Mouse (Mus musculus): Measurements from ENCODE around the gene Hydin. TPM values are rescaled to one million over a fixed set of nuclear protein-coding genes. Genes with fewer than 3 reads are reported as not detected.
A peak's percentile ranks its signal among the peaks of the same experiment; 100 is the strongest.

Gene Hydin
- 2.2 and 2.6 TPM in 2 replicates for polyA plus RNA-seq (2012; rRNA removed)

- TF ChIP-seq CTCF (IDR thresholded peaks at IDR 0.05; ENCODE audit: insufficient read depth, low read length) (no peak), POLR2A (IDR thresholded peaks at IDR 0.05; ENCODE audit: borderline replicate concordance, extremely low read depth, low read depth, low read length) (no peak)
- Histone ChIP-seq H3K4me3 (replicated peaks; ENCODE audit: extremely low read depth, low read depth, low read length) (no peak within 1 kb of the TSS), H3K4me1 (ENCODE audit: control insufficient read depth, insufficient read depth, low read length) (no peaks in the 10 kb centered on the region)
- DNase-seq = peak; percentile 12
- WGBS = under 1% methylated on average over 15 of the region's 15 CpGs
Measured at GRCm38 (mm10) chr8:110266741-110267140, at the start of gene Hydin. TSS of gene Hydin (plus strand) at chr8:110266977.

GRCm38 (mm10) chr8:110217198-110217597, 49.6 kb upstream of the Hydin start:
- TF ChIP-seq CTCF (IDR thresholded peaks at IDR 0.05; ENCODE audit: insufficient read depth, low read length) = no peak
- no peak for TF ChIP-seq POLR2A (IDR thresholded peaks at IDR 0.05; ENCODE audit: borderline replicate concordance, extremely low read depth, low read depth, low read length)
- peak overlapping the region; percentile 56 for H3K4me3 ChIP-seq (replicated peaks; ENCODE audit: extremely low read depth, low read depth, low read length)
- WGBS = 39% methylated on average over 5 of the region's 5 CpGs
- DNase-seq = peak; percentile 6
- H3K4me1 ChIP-seq (ENCODE audit: control insufficient read depth, insufficient read depth, low read length) = peaks cover 2% of the 10 kb centered on the region; the same call in 1 of the 2 replicates

GRCm38 (mm10) chr8:110217681-110218131, 49.1 kb upstream of the Hydin start:
- peak; percentile 99 for DNase-seq
- peak overlapping the region; percentile 78 for H3K4me3 ChIP-seq (replicated peaks; ENCODE audit: extremely low read depth, low read depth, low read length)
- under 1% methylated on average over 43 of the region's 43 CpGs for WGBS
- TF ChIP-seq POLR2A (IDR thresholded peaks at IDR 0.05; ENCODE audit: borderline replicate concordance, extremely low read depth, low read depth, low read length) (peak; percentile 54; the same call in 1 of the 2 replicates), CTCF (IDR thresholded peaks at IDR 0.05; ENCODE audit: insufficient read depth, low read length) (no peak)
- peaks cover 2% of the 10 kb centered on the region; the same call in 1 of the 2 replicates for H3K4me1 ChIP-seq (ENCODE audit: control insufficient read depth, insufficient read depth, low read length)

GRCm38 (mm10) chr8:110218511-110218910, 48.3 kb upstream of the Hydin start:
- no peak overlapping the region for H3K4me3 ChIP-seq (replicated peaks; ENCODE audit: extremely low read depth, low read depth, low read length)
- WGBS = 51% methylated on average over 5 of the region's 5 CpGs

GRCm38 (mm10) chr8:110220936-110221335, 45.8 kb upstream of the Hydin start:
- Histone ChIP-seq H3K4me3 (replicated peaks; ENCODE audit: extremely low read depth, low read depth, low read length) (no peak overlapping the region), H3K4me1 (ENCODE audit: control insufficient read depth, insufficient read depth, low read length) (peaks cover 2% of the 10 kb centered on the region; the same call in 1 of the 2 replicates)
- 83% methylated on average over 14 of the region's 14 CpGs for WGBS
- DNase-seq = peak; percentile 7
- no peak for TF ChIP-seq CTCF (IDR thresholded peaks at IDR 0.05; ENCODE audit: insufficient read depth, low read length)
- no peak for TF ChIP-seq POLR2A (IDR thresholded peaks at IDR 0.05; ENCODE audit: borderline replicate concordance, extremely low read depth, low read depth, low read length)

More at GRCm38 (mm10) chr8:110218511-110218910, 48.3 kb upstream of the Hydin start:
- no peak for DNase-seq
- TF ChIP-seq CTCF (IDR thresholded peaks at IDR 0.05; ENCODE audit: insufficient read depth, low read length) (no peak), POLR2A (IDR thresholded peaks at IDR 0.05; ENCODE audit: borderline replicate concordance, extremely low read depth, low read depth, low read length) (no peak)
- H3K4me1 ChIP-seq (ENCODE audit: control insufficient read depth, insufficient read depth, low read length) = peaks cover 2% of the 10 kb centered on the region; the same call in 1 of the 2 replicates

- TF ChIP-seq POLR2A (IDR thresholded peaks at IDR 0.05; ENCODE audit: borderline replicate concordance, extremely low read depth, low read depth, low read length) = no peak
- TF ChIP-seq CTCF (IDR thresholded peaks at IDR 0.05; ENCODE audit: insufficient read depth, low read length) = no peak
- Histone ChIP-seq H3K4me3 (replicated peaks; ENCODE audit: extremely low read depth, low read depth, low read length) (no peak overlapping the region), H3K4me1 (ENCODE audit: control insufficient read depth, insufficient read depth, low read length) (no peaks in the 10 kb centered on the region)
- no peak for DNase-seq
- WGBS = 60% methylated on average over 6 of the region's 6 CpGs
Measured at GRCm38 (mm10) chr8:110230803-110231202, 36.0 kb upstream of the Hydin start.

GRCm38 (mm10) chr8:110242278-110243177, 24.2 kb upstream of the Hydin start:
- no peaks in the 10 kb centered on the region for H3K4me1 ChIP-seq (ENCODE audit: control insufficient read depth, insufficient read depth, low read length)
- no peak overlapping the region for H3K4me3 ChIP-seq (replicated peaks; ENCODE audit: extremely low read depth, low read depth, low read length)
- TF ChIP-seq CTCF (IDR thresholded peaks at IDR 0.05; ENCODE audit: insufficient read depth, low read length) (no peak), POLR2A (IDR thresholded peaks at IDR 0.05; ENCODE audit: borderline replicate concordance, extremely low read depth, low read depth, low read length) (no peak)
- 50% methylated on average over 7 of the region's 7 CpGs for WGBS
- no peak for DNase-seq

GRCm38 (mm10) chr8:110244566-110244965, 22.2 kb upstream of the Hydin start:
- no peaks in the 10 kb centered on the region for H3K4me1 ChIP-seq (ENCODE audit: control insufficient read depth, insufficient read depth, low read length)
- H3K4me3 ChIP-seq (replicated peaks; ENCODE audit: extremely low read depth, low read depth, low read length) = no peak overlapping the region
- TF ChIP-seq POLR2A (IDR thresholded peaks at IDR 0.05; ENCODE audit: borderline replicate concordance, extremely low read depth, low read depth, low read length) (no peak), CTCF (IDR thresholded peaks at IDR 0.05; ENCODE audit: insufficient read depth, low read length) (no peak)
- 57% methylated on average over 2 of the region's 2 CpGs for WGBS
- DNase-seq = no peak

GRCm38 (mm10) chr8:110247238-110247637, 19.5 kb upstream of the Hydin start:
- DNase-seq = no peak

More at GRCm38 (mm10) chr8:110247238-110247637, 19.5 kb upstream of the Hydin start:
- no peaks in the 10 kb centered on the region for H3K4me1 ChIP-seq (ENCODE audit: control insufficient read depth, insufficient read depth, low read length)
- H3K4me3 ChIP-seq (replicated peaks; ENCODE audit: extremely low read depth, low read depth, low read length) = no peak overlapping the region
- TF ChIP-seq POLR2A (IDR thresholded peaks at IDR 0.05; ENCODE audit: borderline replicate concordance, extremely low read depth, low read depth, low read length) = no peak
- no peak for TF ChIP-seq CTCF (IDR thresholded peaks at IDR 0.05; ENCODE audit: insufficient read depth, low read length)
- WGBS = 64% methylated on average over 6 of the region's 6 CpGs
